Mouse (Mus musculus): ENCODE measurements around the gene Cst13.

GRCm38 (mm10) chr2:148879199-148879598, 59.3 kb downstream of the Cst13 start:
- TF ChIP-seq CTCF (IDR thresholded peaks at IDR 0.05; ENCODE audit: control insufficient read depth, insufficient read depth, insufficient read length), result no peak
- no peak for TF ChIP-seq MAX (IDR thresholded peaks at IDR 0.05)
- TF ChIP-seq USF1 (IDR thresholded peaks at IDR 0.05; ENCODE audit: low read depth), result no peak
- TF ChIP-seq MYOG (IDR thresholded peaks at IDR 0.05; ENCODE audit: control insufficient read depth, extremely low read depth, insufficient read length), result no peak
- TF ChIP-seq MYOD1 (IDR thresholded peaks at IDR 0.05; ENCODE audit: control insufficient read depth, insufficient read length, low read depth), result no peak
